Mouse (Mus musculus): ENCODE data around the gene Card14.

Gene Card14

DNA sequence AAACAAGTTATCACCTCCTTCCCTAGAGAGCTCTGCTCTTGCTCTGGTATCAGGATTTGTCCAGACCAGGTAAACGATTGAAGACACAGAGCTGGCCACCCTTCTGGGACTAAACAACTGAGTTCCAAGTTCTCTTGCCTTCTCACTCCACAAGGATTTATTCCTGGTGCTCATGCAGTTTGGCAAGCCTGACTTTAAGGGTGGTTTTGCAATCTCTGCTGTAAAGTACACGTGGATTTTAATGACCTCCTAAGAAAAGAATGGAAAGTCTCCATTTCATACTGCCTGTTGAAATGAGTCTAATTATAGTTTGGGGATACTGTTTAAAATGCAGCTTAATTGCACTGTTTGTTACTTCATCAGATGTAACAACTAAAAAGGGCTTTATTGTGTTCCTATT is 6.6 kb upstream of the Card14 start:
- no peak for DNase-seq (ENCODE audit: low spot score)

DNA sequence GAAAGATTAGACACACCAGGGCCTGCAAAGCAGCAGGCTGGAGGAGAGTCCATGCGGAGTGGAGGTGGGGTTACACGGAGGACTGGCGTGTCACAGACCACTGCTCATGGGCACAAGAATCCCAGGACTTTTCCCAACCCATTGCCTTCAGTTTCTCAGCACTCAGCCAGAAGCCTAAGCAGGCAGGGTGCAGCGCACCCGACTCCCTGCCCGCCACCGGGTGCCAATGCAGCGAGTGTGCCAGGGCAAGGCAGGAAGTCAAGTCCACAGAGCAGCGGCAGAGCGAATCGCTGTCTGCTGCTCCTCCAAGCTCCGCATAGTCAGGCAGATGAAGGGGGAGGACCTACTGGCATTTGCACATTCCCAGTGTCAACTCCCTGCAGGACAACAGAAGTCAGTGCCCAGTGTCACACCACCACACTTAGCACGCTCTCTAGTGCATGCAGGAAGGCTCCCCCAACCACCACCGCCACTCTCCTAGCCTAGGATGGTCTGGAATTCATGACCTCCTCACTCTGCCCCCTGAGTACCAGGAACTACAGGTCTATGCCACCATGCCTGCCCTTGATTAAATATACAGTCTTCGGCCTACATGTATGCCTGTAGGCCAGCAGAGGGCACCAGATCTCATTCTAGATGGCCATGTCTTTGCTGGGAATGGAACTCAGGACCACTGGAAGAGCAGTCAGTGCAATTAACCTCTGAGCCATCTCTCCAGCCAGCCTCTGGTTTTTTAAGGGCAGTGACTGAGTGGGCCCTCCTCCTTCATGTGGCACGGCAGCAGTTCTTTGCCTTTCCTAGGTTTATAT is 2.5 kb upstream of the Card14 start:
- no peak for DNase-seq (ENCODE audit: low spot score)

DNA sequence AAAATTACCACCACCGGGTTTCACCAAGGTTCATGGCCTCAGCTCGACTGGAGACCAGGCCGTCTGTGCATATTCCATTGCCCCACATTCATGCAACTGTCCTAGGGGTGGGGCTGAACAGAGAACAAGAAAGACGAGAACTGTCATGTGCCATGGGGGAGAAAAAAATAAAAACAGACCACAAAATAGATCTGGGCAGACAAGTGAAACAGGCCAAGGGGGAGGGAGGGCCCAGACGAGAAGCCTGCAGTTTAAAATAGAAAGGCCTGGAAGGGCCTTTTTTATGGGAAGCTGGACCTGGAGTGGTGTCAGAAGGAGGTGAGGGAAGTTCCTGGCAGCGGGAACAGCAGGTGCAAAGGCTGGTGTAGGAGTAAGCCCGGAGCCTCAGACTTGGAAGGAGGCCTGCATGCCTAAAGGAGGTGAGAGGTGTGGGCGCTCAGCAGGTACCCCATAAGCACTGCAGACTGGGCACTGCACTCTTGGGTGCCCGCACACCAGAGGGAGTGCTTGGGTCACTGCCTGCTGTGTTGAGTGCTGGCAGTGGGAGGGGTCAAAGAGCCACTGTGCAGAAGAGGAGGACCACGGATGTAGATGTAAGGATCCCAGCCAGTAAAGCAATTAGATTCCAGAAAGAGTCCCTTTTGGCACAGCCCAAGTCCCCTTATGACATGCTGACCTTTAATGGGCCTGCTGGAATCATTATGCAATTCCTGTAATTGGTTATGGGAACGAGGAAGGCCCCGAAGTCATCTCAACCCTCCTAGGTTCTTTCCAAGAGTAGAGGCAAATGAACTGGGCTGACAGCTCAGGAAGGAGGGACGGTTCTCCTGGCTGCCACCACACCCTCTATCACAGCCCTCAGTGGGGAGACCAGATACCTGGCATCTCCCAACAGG is 558 bp upstream of the Card14 start:
- DNase-seq (ENCODE audit: low spot score): no peak

DNA sequence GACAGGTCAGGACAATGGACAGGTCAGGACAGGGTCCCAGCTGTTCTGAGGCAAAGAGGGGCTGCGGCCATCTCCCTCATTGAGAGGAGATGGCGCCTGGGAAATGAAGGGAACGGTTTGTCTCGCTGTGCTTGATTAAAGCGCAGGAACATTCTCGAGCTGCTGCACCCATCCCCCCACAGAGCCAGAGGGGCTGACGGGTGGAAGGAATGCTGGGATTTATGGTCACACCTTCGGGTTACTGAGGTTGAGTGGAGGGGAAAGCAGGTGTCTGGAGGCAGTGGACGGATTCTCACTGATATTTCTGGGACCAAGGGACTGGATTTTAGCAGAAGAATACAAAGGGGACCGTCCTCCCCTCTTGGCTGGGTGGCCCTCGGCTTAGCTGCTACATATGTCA is 348 bp downstream of the Card14 start:
- no peak for DNase-seq (ENCODE audit: low spot score)

DNA sequence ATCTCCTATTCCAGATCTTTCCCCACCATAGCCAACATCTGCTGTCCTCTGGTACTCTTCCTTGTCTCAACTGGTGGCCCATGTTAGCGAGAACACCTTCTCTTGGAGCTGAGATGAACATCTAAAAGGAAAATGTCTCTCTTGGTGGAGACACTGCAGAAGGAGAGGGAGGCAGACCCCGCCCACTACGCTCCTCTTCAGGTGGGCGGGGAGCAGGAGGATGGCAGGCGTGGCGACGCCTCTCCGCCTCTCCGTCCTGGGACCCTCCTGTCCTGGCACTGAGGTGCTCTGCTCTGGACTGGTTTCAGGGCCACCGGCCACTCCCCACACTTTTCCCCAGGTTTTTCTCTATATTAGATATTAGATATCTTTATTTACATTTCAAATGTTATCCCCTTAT is 3.1 kb downstream of the Card14 start:
- no peak for DNase-seq (ENCODE audit: low spot score)

DNA sequence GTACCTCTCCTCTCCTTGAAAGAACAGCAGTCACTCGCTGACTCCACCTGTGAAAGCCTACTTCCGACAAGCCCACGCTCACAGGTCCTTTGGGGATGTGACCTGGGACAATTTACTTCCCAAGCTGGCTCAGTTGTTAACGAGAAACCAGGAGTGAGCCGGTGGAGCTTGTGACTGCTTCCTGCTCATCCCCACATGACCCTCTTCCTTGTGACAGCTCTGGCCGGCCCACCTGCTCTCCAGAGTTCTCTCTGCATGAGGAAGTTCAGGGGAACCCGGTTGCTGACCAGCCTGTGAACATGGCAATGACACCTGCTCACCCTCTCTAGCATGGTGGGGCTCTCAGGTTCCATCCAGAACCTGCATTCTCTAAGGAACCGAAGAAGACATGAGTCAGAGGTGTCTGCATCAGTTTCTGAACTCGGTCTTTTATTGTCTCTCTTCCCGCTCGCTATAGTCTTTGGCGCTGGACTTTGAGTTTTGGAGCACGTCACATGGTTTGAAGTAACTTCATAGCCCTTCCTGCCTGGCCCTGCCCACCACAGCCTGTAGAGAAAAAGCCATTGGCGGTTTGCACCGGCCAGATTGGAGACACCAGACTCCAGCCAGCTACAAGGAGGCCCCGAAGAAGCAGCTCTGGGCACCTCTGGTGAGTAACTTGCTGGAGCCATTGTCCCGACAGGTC is 6.8 kb downstream of the Card14 start:
- no peak for DNase-seq (ENCODE audit: low spot score)

DNA sequence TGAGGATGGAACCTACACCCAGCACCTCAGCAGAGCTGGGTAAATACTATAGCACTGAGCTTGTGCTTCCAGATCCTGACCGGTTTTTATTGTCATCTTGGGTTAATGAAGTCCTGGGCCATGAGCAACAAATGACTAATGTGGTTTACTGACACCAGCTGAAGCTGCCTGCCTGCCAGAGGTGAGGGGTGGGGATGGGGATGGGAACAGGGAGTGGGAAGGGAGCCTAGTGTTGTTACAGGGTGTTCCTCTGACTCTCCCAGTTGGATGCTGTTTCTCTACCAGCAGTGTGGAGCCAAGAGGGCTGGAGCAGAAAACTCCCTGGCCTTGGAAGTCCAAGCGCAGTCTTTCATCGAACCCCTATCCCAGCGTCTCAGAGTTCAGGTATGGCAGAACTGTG is 9.2 kb downstream of the Card14 start:
- DNase-seq (ENCODE audit: low spot score): peak; percentile 44

DNA sequence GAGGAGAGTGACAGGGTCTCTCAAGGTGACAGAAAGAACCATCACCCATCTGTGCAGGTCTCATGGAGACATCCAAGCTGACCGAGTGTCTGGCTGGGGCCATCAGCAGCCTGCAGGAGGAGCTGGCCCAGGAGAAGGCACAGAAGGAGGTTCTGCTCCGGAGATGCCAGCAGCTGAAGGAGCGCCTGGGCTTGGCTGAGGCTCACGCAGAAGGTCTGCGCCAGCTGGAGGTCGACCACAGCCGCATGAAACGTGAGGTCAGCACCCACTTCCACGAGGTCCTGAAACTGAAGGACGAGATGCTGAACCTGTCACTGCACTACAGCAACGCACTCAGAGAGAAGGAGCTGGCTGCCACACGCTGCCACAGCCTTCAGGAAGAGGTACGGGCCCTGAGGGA is 15.0 kb downstream of the Card14 start:
- DNase-seq (ENCODE audit: low spot score): no peak

DNA sequence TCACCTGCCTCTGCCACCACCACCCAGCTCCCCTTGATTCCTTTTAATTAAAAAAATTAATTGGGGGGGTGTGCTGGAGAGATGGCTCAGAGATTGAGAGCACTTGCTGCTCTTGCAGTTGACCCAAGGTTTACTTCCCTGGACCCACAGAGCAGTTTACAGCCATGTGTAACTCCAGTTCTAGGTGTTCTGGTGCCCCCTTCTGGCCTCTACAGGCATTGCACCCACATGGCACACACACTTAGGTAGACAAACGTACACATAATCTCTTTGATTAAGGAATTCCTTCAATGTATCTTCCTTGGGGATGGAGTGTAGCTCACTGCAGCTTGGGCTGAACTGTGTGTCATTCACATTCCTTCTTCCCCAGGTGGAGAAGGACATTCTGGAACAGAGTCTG is 17.5 kb downstream of the Card14 start:
- no peak for DNase-seq (ENCODE audit: low spot score)

DNA sequence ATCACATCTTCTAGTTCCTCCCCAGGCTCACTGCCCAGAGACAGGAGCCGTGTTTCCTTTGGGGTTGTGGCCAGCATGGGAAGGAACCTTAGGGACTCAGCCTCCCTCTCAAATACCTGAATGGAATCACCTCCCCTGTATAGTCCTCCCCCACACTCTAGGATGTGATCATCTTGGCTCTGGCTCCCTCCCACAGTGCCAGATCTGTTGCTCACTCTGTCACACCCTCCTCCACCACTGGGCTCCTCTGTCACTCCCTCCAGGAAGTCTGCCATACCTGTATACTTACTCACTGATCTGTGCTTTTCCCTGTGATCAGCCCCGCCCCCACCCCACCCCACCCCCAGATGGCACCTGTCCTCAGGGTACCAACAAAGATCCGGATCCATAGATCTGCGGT is 23.0 kb downstream of the Card14 start:
- DNase-seq (ENCODE audit: low spot score): no peak

DNA sequence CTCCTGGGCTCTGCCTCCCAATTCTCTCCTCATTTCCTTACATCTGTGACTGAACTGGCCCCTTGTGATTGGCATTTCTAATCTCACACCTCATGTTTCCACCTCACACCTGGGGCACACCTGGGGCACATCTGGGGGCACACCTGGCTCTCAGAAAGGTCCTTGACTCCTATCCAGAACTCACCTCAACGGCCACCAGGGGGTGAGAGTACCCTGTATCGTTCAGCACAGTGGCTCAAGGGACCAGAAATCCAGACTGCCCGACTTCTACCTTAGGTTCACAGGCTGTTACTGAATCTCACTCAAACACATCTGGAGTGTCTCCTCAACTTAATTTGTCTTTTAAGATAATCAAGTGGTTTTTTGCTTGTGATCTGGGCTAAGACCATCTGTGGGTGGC is 24.4 kb downstream of the Card14 start:
- no peak for DNase-seq (ENCODE audit: low spot score)

DNA sequence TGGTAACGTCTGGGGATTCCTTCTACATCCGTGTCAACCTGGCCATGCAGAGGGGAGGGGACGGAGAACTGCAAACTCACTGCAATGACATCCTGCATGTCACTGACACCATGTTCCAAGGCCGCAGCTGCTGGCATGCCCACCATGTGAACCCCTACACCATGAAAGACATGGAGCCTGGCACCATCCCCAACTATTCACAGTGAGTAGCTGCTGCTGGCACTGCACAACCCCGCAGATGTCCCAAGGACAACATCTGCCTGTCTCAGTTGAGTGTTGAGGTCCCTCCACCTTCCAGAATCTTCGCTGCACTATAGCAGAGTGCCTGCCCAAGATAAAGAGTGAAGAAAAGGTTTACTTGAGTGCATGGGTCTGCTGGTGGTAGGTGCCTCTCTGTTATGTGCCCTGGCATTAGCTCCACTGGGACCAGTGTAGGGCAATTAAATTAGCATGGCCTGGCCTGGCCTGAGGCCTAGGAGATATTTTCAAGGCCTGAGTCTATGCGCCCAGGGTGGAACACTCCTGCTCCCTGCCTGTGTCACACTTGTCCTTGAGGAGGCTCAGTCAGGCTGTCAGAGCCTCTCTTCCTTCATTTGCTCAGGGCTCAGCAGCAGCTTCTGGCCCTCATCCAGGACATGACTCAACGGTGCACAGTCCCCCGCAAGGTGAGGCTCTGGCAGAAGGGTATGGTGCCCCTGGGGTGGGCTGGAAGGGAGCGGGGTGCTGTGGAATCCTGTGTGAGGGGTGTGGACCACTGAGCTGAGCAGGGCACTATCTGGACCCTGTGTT is 30.9 kb downstream of the Card14 start:
- peak; percentile 32 for DNase-seq (ENCODE audit: low spot score)

DNA sequence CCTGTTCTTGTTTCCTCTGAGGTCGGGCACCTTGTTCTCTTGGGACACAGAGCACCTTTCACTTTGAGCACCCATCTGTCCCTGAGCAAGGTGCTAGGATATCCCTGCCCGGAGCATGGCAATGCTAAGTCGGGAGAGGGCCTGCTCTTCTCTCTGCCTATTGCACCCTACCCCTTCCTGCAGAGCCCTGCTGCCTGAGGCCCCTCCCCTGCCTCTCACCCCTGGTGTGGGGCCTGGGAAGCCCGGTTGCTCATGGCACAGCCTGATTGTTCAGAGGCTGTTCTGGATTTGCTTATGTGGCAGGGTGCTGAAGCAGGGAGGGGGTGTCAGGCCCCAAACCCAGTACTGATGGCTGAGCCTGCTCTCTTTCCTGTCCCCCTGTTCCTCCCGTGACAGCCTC is 31.6 kb downstream of the Card14 start:
- DNase-seq (ENCODE audit: low spot score): no peak

DNA sequence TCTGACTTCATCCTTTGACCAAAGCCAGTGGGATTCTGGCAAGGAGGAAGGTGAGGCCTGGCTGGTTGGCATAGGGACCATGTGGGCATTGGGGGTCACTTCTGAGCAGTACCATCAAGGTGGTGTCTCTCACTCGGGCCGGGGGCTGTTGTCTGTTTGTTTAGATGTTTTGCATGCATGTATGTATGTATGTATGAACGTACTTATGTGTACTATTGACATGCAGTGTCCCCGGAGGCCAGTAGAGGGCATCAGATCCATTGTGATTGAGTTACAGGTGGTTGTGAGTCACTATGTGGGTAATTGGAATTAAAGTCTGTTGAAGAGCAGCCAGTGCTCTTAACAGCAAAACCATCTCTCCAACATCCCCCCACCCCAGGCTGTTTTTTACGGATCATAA is 32.1 kb downstream of the Card14 start:
- peak; percentile 40 for DNase-seq (ENCODE audit: low spot score)

DNA sequence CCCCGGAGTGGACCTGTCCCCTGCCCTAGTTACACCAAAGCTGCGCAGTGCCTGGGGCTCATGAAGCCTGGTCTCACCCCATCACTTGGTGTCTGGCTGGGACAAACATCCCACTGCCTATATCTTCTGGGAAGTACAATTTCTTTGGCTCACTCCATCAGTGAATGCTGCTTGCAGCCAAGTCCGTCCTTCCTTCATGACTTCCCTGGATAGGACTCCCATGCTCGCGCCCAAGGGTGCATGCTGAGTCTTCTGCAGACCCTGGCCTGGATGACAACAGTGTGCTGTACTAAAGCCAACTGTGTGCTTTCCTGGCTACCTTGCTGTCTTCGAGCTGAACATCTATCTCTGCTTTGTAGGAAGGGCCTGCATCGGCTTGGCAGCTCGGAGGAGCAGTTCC is 36.6 kb downstream of the Card14 start:
- no peak for DNase-seq (ENCODE audit: low spot score)

DNA sequence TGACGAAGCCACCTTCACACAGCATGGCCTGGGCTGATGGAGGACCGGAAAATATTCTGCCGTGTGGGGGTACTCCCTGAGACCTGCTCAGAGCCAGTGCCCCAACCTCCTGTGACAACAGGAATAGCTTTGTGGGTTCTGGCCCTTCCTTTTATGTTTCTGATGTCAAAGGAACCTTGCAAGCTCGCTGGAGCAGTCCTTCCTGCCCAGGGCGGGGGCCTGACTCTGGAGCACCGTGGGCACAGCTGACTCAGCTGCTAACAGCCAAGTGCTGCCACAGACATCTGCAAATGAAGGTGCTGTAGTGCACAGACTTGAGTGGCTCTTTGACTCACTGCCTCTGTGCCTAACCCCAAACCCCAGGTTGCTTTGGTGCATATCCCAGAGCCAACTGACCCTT is 37.3 kb downstream of the Card14 start:
- no peak for DNase-seq (ENCODE audit: low spot score)

DNA sequence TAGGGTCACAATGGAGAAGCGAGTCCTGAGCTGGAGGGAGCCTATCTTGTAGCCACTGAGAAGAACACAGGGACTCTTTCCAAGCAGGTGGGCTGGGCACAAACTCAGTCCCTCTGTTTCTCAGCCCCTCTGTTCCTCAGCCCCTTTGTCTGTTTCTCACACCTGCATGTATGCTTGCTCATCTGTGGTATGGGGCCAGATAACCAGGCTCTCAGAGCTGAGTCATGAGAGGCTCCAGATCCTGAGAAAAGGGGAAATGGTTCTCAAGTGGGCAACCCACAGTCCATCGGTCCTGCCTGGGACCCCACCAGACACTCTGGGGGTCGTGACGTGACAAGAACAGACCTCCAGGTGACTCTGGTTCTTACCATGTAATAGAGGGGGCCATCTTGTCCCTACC is 39.6 kb downstream of the Card14 start:
- DNase-seq (ENCODE audit: low spot score): no peak

DNA sequence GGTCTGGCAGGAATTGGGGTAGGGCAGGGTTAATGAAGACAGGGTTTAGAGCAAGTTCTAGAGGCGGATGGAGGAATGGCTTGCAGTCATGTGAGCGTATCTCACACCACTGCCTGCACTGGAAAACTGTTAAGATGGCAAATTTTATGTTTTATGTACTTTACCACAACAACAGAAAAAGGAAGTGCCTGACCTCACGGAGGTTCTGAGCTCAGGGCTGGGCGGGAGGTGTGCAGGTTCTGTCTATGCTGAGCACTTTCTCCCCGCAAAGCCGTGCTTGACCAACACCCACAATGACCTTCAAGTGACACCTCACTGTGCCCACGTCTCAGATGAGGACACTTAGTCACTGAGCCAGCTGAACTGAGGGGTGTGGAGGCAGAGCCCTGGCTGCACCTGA is 44.5 kb downstream of the Card14 start:
- no peak for DNase-seq (ENCODE audit: low spot score)

DNA sequence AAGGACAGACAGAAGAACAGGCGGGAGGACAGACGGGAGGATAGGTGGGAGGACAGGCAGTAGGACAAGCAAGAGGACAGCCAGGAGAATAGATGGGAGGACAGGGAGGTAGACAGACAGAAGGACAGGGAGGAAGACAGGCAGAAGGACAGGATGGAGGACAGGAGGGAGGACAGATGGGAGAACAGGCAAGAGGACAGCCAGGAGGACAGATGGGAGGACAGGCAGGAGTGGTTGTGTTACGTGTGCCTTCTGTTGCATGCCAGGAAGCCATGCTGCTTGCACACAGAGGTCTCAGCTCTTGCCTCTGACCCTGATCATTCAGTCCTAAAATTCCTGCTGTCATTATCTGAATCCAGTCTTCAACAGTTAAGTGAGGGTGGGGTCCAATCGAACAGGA is 46.4 kb downstream of the Card14 start:
- no peak for DNase-seq (ENCODE audit: low spot score)

DNA sequence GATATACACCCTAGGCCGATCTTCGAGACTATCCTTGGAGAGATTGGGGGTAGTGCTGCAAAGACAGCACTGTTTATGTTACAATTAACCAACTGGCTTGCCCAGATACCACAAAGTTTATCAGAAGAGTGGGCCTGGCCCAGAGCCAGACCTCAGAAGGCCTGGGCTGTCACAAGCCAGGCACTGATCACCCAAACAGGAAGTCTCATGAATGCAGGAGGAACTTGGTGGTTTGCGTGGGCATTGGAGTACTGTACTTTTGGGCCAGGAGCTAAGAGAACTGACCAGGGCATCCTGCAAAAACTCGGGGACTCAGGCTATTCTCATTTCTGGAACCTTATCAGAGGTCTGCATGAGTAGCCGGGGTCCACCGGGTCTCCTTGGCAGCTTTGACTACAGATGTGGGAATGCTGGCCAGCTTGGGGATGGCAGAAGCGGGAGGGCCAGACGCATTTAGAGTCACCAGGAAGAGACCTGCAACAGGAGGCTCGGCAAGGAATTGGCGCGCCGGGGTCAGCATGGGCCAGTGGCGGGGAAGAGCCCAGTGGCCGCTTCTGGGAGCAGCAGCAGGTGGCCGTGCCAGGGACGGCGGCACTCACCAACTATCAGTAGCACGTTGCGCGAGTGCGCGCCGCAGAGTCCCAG is 47.4 kb downstream of the Card14 start:
- peak; percentile 66 for DNase-seq (ENCODE audit: low spot score)
